Mouse (Mus musculus) megakaryocyte, embryonic 14.5 days (primary cell): ENCODE data around the gene Ap1ar.

Experiments
- FLI1 ChIP-seq: IDR thresholded peaks from 2 replicates; pipeline ENCODE4 v1.6.1; 2012; ENCODE audit warnings: low read length, inconsistent platforms, mixed read lengths
- GATA1 ChIP-seq: IDR thresholded peaks from 3 replicates; pipeline ENCODE4 v1.6.1; 2012; ENCODE audit warnings: mixed read lengths, low read length, inconsistent platforms, borderline replicate concordance

DNA sequence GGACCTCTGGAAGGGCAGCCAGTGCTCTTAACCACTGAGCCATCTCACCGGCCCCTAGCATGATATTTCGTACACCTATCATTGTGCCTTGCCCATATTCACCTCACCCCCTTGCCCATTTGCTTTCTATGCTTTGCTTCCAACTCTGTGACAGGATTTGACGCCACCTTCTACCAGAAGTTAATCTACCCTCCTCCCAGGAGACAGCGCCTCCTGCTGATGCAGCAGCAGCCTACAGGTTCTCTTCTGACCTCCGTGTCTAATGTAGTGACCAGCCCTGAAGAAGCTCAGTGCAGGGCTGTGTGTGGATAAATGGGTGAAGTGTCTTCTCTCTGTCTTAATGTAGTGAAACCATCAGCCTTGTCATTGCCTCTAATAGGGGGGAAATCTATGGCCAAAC is 72.8 kb downstream of the Ap1ar start:
- no peak for TF ChIP-seq GATA1
- TF ChIP-seq FLI1, result no peak
